Comparison of ENCODE assay signal across 9 mouse cellular contexts in the genomic region with DNA sequence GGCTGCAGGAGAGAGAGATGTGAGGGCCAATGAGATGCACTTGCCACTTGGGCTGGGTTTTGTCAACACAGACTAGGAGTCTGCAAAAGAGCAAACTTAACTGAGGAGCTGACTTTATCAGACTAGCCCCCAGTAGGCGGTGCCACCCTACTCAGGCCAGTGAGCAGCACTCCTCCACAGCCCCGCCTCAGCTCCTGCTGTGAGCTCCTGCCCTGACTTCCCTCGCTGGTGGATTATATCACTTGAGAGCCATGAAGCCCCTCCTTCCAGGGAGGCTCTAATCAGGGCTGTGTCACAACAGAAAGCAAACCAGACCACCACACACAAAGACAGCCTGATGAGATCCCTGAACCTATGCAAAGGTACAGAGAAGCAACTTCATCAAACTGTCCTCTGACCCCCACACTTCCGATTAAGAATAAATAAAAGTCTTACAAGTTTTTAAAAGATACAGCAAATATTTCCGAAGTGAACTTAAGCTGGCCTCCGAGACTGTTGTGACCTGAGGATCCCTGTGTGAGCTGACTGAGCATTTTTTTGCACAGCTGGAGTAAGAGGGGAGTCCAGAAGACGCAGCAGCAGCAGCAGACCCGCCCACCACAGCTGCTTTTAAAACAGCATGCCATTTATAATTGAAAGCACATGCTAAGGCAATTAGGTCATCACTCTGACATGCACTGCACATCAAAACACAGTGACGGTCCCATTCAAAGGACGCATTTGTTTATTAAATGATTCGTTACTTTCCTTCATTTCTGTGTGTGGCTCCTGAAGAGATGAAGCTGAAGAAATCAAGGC. TPM values are rescaled to one million over a fixed set of nuclear protein-coding genes. Genes with fewer than 3 reads are reported as not detected.
DNase-seq lines count a peak whose midpoint lies in the region; ATAC-seq lines count a peak whose summit lies in the region.
"Had no signal": no experiment of that assay in that cellular context is flagged by ENCODE, and none has a peak within 500 bp of the region (broad histone marks: within the 10 kb centered on the region; RNA-seq: fewer than 3 reads in every experiment).

No protein-coding gene starts in this region.

- H3K9me3 ChIP-seq in embryonic facial prominence, embryonic 15.5 days (replicated peaks), result no peaks in the 10 kb centered on the region
- no peaks in the 10 kb centered on the region for H3K9me3 ChIP-seq in heart, embryonic 14.5 days (ENCODE audit: control insufficient read depth, low read length)
- H3K9me3 ChIP-seq: hindbrain, embryonic 15.5 days had no signal

- no peak overlapping the region for H3K4me3 ChIP-seq in embryonic facial prominence, embryonic 15.5 days (replicated peaks)
- peak overlapping the region in 1 of 2 experiments; percentile 22; a peak in 3 of 4 replicates for H3K4me3 ChIP-seq in heart, embryonic 14.5 days (ENCODE audit: control insufficient read depth in 1 of 2, insufficient read depth in 1 of 2, low read depth in 1 of 2, low read length in 2 of 2)
- H3K4me3 ChIP-seq: hindbrain, embryonic 15.5 days had no signal

- H3K4me2 ChIP-seq in embryonic facial prominence, embryonic 15.5 days (replicated peaks), result no peak overlapping the region
- peak overlapping the region; percentile 53 for H3K4me2 ChIP-seq in heart, embryonic 14.5 days (ENCODE audit: low read length)
- H3K4me2 ChIP-seq: hindbrain, embryonic 15.5 days had no signal

- peak overlapping the region; percentile 45; the same call in 1 of the 2 replicates for H3K27ac ChIP-seq in embryonic facial prominence, embryonic 15.5 days (replicated peaks)
- peak overlapping the region; percentile 60 to 68 for H3K27ac ChIP-seq in heart, embryonic 14.5 days (replicated peaks in 1 of 2; ENCODE audit: control insufficient read depth in 1 of 2, insufficient read depth in 1 of 2, low read depth in 2 of 2, low read length in 2 of 2)
- H3K27ac ChIP-seq: hindbrain, embryonic 15.5 days had no signal

- H3K4me1 ChIP-seq in embryonic facial prominence, embryonic 15.5 days, result peaks cover 35% of the 10 kb centered on the region
- peaks cover 8 to 46% of the 10 kb centered on the region in 2 experiments for H3K4me1 ChIP-seq in heart, embryonic 14.5 days (ENCODE audit: control insufficient read depth in 2 of 2, insufficient read depth in 2 of 2, low read length in 2 of 2)

- H3K36me3 ChIP-seq in embryonic facial prominence, embryonic 15.5 days, result peaks cover 8% of the 10 kb centered on the region; the same call in 1 of the 2 replicates
- H3K36me3 ChIP-seq in heart, embryonic 14.5 days (ENCODE audit: control insufficient read depth, insufficient read depth, low read length), result peaks cover 32% of the 10 kb centered on the region

- DNase-seq in adrenal gland, adult 2 months, result peak; percentile 30
- no peak for DNase-seq in adrenal gland, postnatal 10 days
- peak; percentile 70 to 71 for DNase-seq in kidney, postnatal 36 days
- DNase-seq in mesoderm, embryonic 11.5 days (ENCODE audit: low read depth, low spot score), result peak; percentile 68
- no peak for DNase-seq in left cerebral cortex, adult 11 months (ENCODE audit: low spot score)
- DNase-seq in cerebellum, adult 9-10 months, result no peak

- WGBS in embryonic facial prominence, embryonic 15.5 days, result 17% methylated on average over 11 of the region's 11 CpGs
- WGBS in heart, embryonic 14.5 days, result 8% methylated on average over 11 of the region's 11 CpGs

- peak; percentile 78 for ATAC-seq in embryonic facial prominence, embryonic 15.5 days (ENCODE audit: insufficient number of reproducible peaks, low FRiP score, low TSS enrichment, low read depth)
- peak; percentile 83 for ATAC-seq in heart, embryonic 14.5 days (ENCODE audit: insufficient number of reproducible peaks, insufficient read depth, low FRiP score, low read depth)

- H3K27me3 ChIP-seq in embryonic facial prominence, embryonic 15.5 days, result no peaks in the 10 kb centered on the region
- H3K27me3 ChIP-seq in heart, embryonic 14.5 days (ENCODE audit: control insufficient read depth, insufficient read depth, low read length), result no peaks in the 10 kb centered on the region
- H3K27me3 ChIP-seq: hindbrain, embryonic 15.5 days had no signal

- H3K9ac ChIP-seq in embryonic facial prominence, embryonic 15.5 days, result no peak overlapping the region
- peak overlapping the region; percentile 17; the same call in 1 of the 2 replicates for H3K9ac ChIP-seq in heart, embryonic 14.5 days (ENCODE audit: low read length)
- H3K9ac ChIP-seq: hindbrain, embryonic 15.5 days had no signal

RNA-seq across cellular contexts. Expression of a gene that starts 6.0 kb away (rescaled TPM):
- 10 to 100 TPM; 54.7 to 62.0 TPM for total RNA-seq in adrenal gland, adult 2 months (2021)
- 9.9 and 16.3 TPM in 2 replicates for polyA plus RNA-seq in adrenal gland, adult 2 months (2012; rRNA removed)
- total RNA-seq in adrenal gland, postnatal 10 days (2021), result 10 to 100 TPM; 57.5 to 70.3 TPM
- polyA plus RNA-seq in embryonic facial prominence, embryonic 15.5 days (2015; fragmentation: Nextera tagmentation; extraction: Ambion mirVana), result 161 and 163 TPM in 2 replicates
- 110 and 125 TPM in 2 replicates for polyA plus RNA-seq in heart, embryonic 14.5 days (2014; fragmentation: Nextera tagmentation; extraction: Ambion mirVana)

Comparison
In these comparisons a context has a peak if more than half of its experiments do, and no peak if none do; other contexts are left out.
1. DNase-seq: peak in adrenal gland, adult 2 months (single experiment), kidney, postnatal 36 days (2 of 2) and mesoderm, embryonic 11.5 days (single experiment); none in adrenal gland, postnatal 10 days (single experiment), left cerebral cortex, adult 11 months (single experiment) and cerebellum, adult 9-10 months (single experiment).